Mouse (Mus musculus): Measurements from ENCODE around the gene Cfap100.

DNA sequence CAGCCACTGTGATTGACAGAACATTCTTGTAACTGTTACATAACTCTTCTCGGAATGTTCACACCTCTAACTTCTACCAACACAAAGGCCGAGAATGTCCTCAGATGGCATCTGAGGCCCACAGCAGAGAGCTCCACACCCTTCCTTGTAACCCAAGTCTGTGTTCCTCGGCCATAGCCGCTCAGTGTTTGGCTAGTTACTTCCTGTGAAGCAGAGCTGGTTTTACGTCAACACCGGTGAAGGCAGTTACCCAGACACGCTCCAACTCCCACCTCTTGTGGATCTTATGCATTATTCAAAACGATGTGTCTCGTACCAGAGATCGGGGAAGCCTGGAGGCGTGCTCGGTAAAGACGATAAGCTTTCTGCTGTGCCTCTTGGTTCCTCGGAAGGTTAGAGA lies 1.3 kb upstream of the Cfap100 start:
- TF ChIP-seq CTCF (IDR thresholded peaks at IDR 0.05; ENCODE audit: insufficient read depth, low read length) (no peak), POLR2A (IDR thresholded peaks at IDR 0.05; ENCODE audit: borderline replicate concordance, extremely low read depth, low read depth, low read length) (no peak)
